Mouse (Mus musculus): ENCODE data around the gene Zfp64. TPM values are rescaled to one million over a fixed set of nuclear protein-coding genes. Genes with fewer than 3 reads are reported as not detected.
"Not testable (repeated sequence)": the region's sequence is repeated elsewhere in the genome, so short reads cannot be mapped to it uniquely, and the experiment has no call there.

Gene Zfp64
- polyA plus RNA-seq, 1 experiment from 2014 or later: 53.4 TPM

- Histone ChIP-seq H3K27ac (no peak overlapping the region), H3K4me1 (peaks cover 14% of the 10 kb centered on the region), H3K9ac (no peak overlapping the region), H3K9me3 (no peaks in the 10 kb centered on the region), H3K27me3 (no peaks in the 10 kb centered on the region), H3K4me3 (no peak overlapping the region), H3K4me2 (replicated peaks) (0 out of 2 replicates have a peak overlapping the region, but pooled peaks have one; percentile 2), H3K36me3 (no peaks in the 10 kb centered on the region)
- WGBS: 12% methylated on average over 16 of the region's 16 CpGs
- ATAC-seq (ENCODE audit: low FRiP score, low read depth): no peak
Observed at GRCm38 (mm10) chr2:168860032-168860691, 95.2 kb downstream of the Zfp64 start.

GRCm38 (mm10) chr2:168856638-168857037 is 98.7 kb downstream of the Zfp64 start:
- ATAC-seq (ENCODE audit: low FRiP score, low read depth): no peak
- no peaks in the 10 kb centered on the region for H3K36me3 ChIP-seq
- H3K27me3 ChIP-seq: no peaks in the 10 kb centered on the region
- no peak overlapping the region for H3K4me3 ChIP-seq
- H3K9me3 ChIP-seq: no peaks in the 10 kb centered on the region
- no peak overlapping the region for H3K4me2 ChIP-seq (replicated peaks)
- H3K9ac ChIP-seq: no peak overlapping the region
- H3K4me1 ChIP-seq: peaks cover 16% of the 10 kb centered on the region
- no peak overlapping the region for H3K27ac ChIP-seq
- 52% methylated on average over 7 of the region's 7 CpGs for WGBS

GRCm38 (mm10) chr2:168854777-168855176 is 100.6 kb downstream of the Zfp64 start:
- H3K36me3 ChIP-seq: no peaks in the 10 kb centered on the region
- ATAC-seq (ENCODE audit: low FRiP score, low read depth): no peak
- WGBS: 22% methylated on average over 1 of the region's 1 CpGs
- no peak overlapping the region for H3K27ac ChIP-seq
- H3K9ac ChIP-seq: no peak overlapping the region
- H3K4me1 ChIP-seq: peaks cover 4% of the 10 kb centered on the region
- H3K9me3 ChIP-seq: no peaks in the 10 kb centered on the region
- H3K4me2 ChIP-seq (replicated peaks): no peak overlapping the region
- H3K4me3 ChIP-seq: no peak overlapping the region
- H3K27me3 ChIP-seq: no peaks in the 10 kb centered on the region

DNA sequence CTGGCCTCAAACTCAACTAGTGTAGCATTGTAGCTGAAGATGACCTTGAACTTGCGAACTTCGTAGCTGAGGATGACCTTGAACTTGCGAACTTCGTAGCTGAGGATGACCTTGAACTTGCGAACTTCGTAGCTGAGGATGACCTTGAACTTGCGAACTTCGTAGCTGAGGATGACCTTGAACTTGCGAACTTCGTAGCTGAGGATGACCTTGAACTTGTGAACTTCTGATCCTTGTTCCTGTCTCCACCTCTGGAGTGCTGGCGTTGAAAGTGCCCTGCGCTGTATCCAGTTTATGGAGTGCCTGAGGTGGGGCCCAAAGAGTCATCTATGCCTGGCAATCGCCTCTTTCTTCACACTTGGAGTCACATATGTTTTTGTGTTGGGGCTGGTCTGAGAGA is 101.5 kb downstream of the Zfp64 start:
- not testable (repeated sequence) for H3K27me3 ChIP-seq; H3K9ac ChIP-seq; H3K4me2 ChIP-seq (replicated peaks); H3K36me3 ChIP-seq; ATAC-seq (ENCODE audit: low FRiP score, low read depth); H3K9me3 ChIP-seq; H3K4me1 ChIP-seq; H3K4me3 ChIP-seq; H3K27ac ChIP-seq
- 88% methylated on average over 13 of the region's 13 CpGs for WGBS

DNA sequence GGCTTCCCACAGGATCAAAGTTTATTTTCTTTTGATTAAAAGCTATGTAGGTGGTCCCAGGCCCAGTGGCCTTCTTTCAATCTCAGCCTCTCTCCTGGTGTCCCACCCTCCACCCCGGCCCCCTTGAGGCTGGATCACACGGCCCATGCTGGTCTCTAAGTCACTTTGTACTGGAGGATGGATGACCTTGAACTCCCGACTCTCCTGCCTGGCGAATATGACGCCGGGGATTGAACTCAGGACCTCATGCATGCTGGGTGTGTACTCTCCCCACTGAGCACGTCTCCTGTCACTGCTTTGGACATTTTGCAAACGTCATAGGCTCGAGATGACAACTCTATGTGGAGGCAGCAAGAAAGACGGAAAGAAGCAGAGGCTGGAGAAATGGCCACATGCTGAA is 103.8 kb downstream of the Zfp64 start:
- no peaks in the 10 kb centered on the region for H3K9me3 ChIP-seq
- no peak overlapping the region for H3K4me3 ChIP-seq
- ATAC-seq (ENCODE audit: low FRiP score, low read depth): no peak
- no peak overlapping the region for H3K27ac ChIP-seq
- no peak overlapping the region for H3K9ac ChIP-seq
- H3K4me1 ChIP-seq: 0 out of 2 replicates have a peak, but pooled peaks cover 2% of the 10 kb centered on the region
- no peaks in the 10 kb centered on the region for H3K36me3 ChIP-seq
- no peaks in the 10 kb centered on the region for H3K27me3 ChIP-seq
- H3K4me2 ChIP-seq (replicated peaks): no peak overlapping the region
- WGBS: 61% methylated on average over 10 of the region's 10 CpGs

GRCm38 (mm10) chr2:168848553-168848952 is 106.8 kb downstream of the Zfp64 start:
- Histone ChIP-seq H3K9me3 (no peaks in the 10 kb centered on the region), H3K4me3 (no peak overlapping the region), H3K4me1 (no peaks in the 10 kb centered on the region), H3K36me3 (no peaks in the 10 kb centered on the region), H3K27me3 (0 out of 2 replicates have a peak, but pooled peaks cover 3% of the 10 kb centered on the region), H3K27ac (no peak overlapping the region), H3K9ac (no peak overlapping the region), H3K4me2 (replicated peaks) (no peak overlapping the region)
- no peak for ATAC-seq (ENCODE audit: low FRiP score, low read depth)
- WGBS: 88% methylated on average over 3 of the region's 3 CpGs

DNA sequence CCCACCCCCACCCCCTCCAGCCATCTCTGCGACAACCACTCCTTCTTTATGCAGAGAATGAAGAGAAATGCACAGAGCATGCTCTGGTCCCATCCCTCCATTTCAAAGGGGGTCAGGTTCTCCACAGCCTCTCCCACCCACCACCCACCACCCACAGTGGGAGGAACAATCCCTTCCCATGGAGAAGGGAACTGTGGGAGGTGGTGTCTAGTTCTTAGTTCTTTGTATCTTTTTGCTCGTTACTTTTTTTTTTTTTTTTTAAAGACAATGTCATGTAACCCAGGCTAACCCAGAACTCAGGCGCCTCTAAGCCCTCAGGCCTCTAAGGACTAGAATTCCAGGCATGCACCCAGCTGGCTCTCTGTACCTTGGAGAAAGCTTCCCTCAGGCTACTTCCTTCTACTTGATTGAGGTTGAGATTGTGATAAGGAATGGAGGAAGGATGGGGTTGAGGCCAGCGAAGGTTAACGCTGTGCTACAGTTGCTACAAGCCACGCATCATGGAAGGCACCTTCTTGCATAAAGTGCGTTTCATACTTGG is 109.1 kb downstream of the Zfp64 start:
- Histone ChIP-seq H3K27ac (no peak overlapping the region), H3K9me3 (no peaks in the 10 kb centered on the region), H3K9ac (no peak overlapping the region), H3K36me3 (no peaks in the 10 kb centered on the region), H3K4me3 (no peak overlapping the region), H3K27me3 (peaks cover 24% of the 10 kb centered on the region), H3K4me2 (replicated peaks) (no peak overlapping the region), H3K4me1 (peaks cover 10% of the 10 kb centered on the region; the same call in 1 of the 2 replicates)
- ATAC-seq (ENCODE audit: low FRiP score, low read depth): no peak
- WGBS: 77% methylated on average over 7 of the region's 7 CpGs

Other genes starting within 250 kb of the Zfp64 start
- 22.3 and 22.6 TPM in 2 replicates for gene Atp9a, start 213.2 kb downstream of the Zfp64 start, polyA plus RNA-seq (2015; fragmentation: Nextera tagmentation; extraction: Ambion mirVana)
- 0.71 and 1.9 TPM in 2 replicates for gene Sall4, start 187.6 kb downstream of the Zfp64 start, polyA plus RNA-seq (2015; fragmentation: Nextera tagmentation; extraction: Ambion mirVana)

Data from limb, embryonic 13.5 days (tissue).